Mouse (Mus musculus): ENCODE measurements around the gene Cdca8.

GRCm38 (mm10) chr4:124949488-124949887 is 10.4 kb upstream of the Cdca8 start:
- TF ChIP-seq CTCF (IDR thresholded peaks at IDR 0.05; ENCODE audit: control insufficient read depth, insufficient read depth, insufficient read length), result no peak
- no peak for TF ChIP-seq MAX (IDR thresholded peaks at IDR 0.05)
- TF ChIP-seq USF1 (IDR thresholded peaks at IDR 0.05; ENCODE audit: low read depth), result no peak
